Mouse (Mus musculus): ENCODE results near the gene Tmem121. TPM values are rescaled to one million over a fixed set of nuclear protein-coding genes. Genes with fewer than 3 reads are reported as not detected.
A peak's percentile ranks its signal among the peaks of the same experiment; 100 is the strongest.
"Not testable (repeated sequence)": the region's sequence is repeated elsewhere in the genome, so short reads cannot be mapped to it uniquely, and the experiment has no call there.

The Tmem121 gene
- total RNA-seq, 2 experiments from 2014 or later: 27.8 to 28.6 TPM

DNA sequence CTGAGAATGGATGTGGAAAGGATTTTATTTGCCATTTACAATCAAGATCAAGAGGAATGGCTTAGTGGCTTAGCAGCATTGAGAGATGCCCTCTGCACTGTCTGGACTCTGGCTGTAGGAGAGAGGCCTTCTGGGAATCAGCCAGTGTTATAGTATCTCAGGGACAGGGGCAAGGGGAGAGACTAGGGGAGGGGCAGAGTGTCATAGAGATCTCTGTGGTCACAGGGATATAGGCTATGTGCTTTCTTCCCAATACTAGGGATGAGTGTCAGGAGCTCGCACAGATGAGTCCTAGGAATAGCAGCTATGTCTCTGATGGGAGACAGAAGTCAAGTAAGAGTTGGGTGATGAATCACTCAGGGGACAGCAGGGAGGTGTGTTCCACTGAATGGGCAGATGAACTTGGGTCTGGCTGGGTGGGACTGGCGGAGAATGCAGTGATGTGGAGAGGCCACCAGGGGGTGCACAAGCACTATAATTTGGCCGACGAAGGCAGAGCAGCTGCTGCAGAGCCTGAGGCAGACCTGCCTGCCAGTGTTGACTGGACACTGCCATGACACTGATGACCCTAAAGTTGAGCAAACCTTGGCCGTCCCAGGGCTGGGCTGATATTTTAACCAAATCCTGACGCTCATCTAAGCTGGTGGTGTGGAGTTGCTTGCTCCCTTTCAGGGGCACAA lies 30.1 kb downstream of the Tmem121 start:
- H3K27ac ChIP-seq: no peak overlapping the region
- H3K4me3 ChIP-seq: no peak overlapping the region
- intact Hi-C loops (cut with DNase I): loop anchor here (5.0 to 10.0 kb wide), 2 partner anchors 519 to 641 kb away; no protein-coding TSS in a partner anchor
- peak; percentile 92 for TF ChIP-seq CTCF (IDR thresholded peaks at IDR 0.05)
- DNase-seq (ENCODE audit: extremely low spot score in 1 of 2, low spot score in 2 of 2): peak; percentile 60 to 74

DNA sequence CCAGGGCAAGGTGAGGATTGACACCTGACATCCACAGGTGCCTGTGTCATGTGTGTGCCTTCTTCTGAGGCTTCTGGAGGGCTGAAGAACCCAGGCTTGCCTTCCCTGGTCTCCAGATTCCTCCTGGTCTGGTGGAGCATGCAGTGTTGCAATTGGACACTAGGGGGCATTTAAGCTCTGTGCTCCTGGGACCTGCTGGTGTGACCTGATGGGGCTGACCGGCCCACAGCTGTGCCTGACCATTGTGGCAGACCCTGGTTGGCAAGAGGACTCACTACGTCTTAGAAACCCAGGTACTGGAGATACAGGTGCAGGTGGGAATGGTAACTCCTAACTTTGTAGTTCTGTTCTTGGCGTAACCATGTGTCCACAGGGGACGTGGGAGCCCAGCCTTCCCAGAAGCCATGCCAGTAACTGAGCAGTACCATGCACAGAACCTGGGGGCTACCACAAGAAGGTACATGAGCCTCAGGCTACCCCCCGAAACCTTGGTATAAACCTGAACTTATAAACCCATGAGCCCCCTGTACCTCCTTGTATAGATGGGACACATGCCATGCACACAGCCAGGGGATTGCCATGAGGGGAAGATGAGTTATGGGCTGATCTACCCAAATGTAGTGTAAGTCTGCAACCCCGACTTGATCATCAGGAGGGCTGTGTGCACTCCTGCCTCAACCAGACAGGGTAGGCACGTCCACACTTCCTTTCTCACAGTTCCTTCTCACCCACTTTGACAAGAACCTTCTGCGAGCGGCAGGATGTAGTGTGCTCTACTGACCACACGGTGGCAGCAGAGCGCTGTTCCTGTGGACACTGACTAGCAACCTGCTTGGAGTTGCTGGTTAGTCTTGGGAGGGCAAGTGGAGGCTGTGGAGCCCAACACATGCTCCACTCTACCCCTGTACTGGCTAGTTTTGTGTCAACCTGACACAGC lies 31.8 kb downstream of the Tmem121 start:
- H3K4me3 ChIP-seq: no peak overlapping the region
- intact Hi-C loops (cut with DNase I): loop anchor here (5.0 to 10.0 kb wide), 2 partner anchors 517 to 640 kb away; no protein-coding TSS in a partner anchor
- peak; percentile 63 to 77 for DNase-seq (ENCODE audit: extremely low spot score in 1 of 2, low spot score in 2 of 2)
- no peak overlapping the region for H3K27ac ChIP-seq
- TF ChIP-seq CTCF (IDR thresholded peaks at IDR 0.05): peak; percentile 94

DNA sequence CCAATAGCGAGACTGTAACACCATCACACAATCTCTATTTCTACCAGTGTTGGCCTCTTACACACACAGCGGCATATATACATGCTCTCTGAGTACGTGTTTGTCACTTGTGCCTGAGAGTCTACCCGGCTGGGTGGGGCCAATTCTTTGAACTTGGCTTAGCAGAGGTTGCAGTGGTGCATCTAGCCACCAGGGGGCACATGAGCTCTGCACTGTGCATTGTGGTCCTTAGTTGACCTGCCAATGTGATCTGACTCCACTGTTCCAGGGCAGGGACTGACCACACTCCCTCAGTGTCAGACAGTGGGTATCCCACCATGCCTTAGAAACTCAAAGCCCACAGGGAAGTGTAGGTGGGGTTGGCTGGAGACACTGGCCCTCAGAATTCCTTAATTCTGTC lies 34.1 kb downstream of the Tmem121 start:
- peak; percentile 53 for TF ChIP-seq CTCF (IDR thresholded peaks at IDR 0.05)
- intact Hi-C loops (cut with DNase I): loop anchor here (5.0 to 10.0 kb wide), 5 partner anchors 185 to 637 kb away; no protein-coding TSS in a partner anchor
- H3K27ac ChIP-seq: no peak overlapping the region
- no peak overlapping the region for H3K4me3 ChIP-seq
- DNase-seq (ENCODE audit: extremely low spot score in 1 of 2, low spot score in 2 of 2): no peak

DNA sequence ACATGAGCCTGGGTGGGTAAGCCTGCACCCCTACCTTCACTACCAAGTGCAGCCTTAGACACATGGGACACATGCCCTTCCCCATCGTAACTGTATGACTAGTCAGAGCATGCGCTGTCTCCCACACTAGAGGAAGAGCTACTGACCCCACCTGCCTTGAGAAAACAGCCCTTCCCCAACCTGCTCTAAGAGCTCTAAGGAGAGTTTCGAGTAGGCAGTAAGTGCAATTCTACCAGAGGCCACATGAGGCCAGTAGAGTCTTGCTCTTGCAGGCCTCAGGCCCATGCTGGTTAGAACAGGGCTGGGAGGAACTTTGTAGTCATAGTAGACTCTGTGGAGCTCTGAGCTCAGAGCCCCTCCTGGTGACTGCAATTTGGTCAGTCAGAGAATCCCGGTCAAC lies 34.7 kb downstream of the Tmem121 start:
- Histone ChIP-seq H3K27ac (no peak overlapping the region), H3K4me3 (no peak overlapping the region)
- peak; percentile 84 for TF ChIP-seq CTCF (IDR thresholded peaks at IDR 0.05)
- intact Hi-C loops (cut with DNase I): loop anchor here (5.0 to 10.0 kb wide), 3 partner anchors 184 to 392 kb away; no protein-coding TSS in a partner anchor
- peak; percentile 66 to 71 for DNase-seq (ENCODE audit: extremely low spot score in 1 of 2, low spot score in 2 of 2)

DNA sequence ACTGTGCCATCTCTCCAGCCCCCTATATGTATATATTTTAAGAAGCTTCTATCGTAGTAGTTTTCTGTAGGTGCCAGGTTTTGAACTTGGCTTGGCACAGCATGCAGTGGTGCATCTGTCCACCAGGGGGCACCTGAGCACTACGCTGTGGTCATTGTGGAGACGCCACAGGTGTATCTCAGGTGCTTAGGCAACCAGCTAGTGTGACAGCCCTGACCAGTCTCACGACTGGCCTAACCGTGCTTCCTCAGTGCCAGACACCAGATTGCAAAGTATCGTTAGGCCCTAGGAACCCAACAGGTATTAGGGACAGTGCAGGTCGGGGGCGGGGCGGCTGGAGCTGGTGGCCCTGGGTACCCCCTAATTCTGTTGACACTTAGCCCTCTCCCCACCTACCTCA lies 35.6 kb downstream of the Tmem121 start:
- Histone ChIP-seq H3K27ac (no peak overlapping the region), H3K4me3 (no peak overlapping the region)
- DNase-seq (ENCODE audit: extremely low spot score in 1 of 2, low spot score in 2 of 2): no peak
- intact Hi-C loops (cut with DNase I): loop anchor here (5.0 to 10.0 kb wide), 3 partner anchors 184 to 391 kb away; no protein-coding TSS in a partner anchor
- peak; percentile 64 for TF ChIP-seq CTCF (IDR thresholded peaks at IDR 0.05)

DNA sequence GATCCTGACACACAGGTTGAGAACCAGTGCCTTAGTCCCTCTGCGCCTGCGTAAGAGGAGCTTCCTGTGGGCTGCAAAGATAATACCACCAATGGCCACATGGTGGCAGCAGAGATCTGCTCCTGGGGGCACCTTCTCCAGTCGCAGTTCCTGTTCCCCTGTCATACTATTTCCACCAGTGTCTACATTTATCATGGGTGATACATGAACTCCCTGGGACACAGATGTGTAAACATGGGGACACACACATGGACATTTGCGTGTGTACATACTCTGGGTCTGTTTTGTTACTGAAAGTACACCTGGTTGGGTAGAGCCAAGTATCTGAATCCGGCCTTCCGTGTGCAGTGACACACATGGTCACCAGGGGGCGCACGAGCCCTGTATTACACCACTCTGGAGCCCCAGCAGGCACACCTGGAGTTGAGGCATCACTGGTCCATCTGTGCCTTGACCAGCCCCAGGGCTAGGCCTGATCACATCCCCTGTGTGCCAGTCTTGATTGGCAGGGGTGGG lies 36.4 kb downstream of the Tmem121 start:
- intact Hi-C loops (cut with DNase I): loop anchor here (2.0 to 10.0 kb wide), 5 partner anchors 183 to 759 kb away; no protein-coding TSS in a partner anchor
- DNase-seq (ENCODE audit: extremely low spot score in 1 of 2, low spot score in 2 of 2): peak; percentile 84 to 92
- TF ChIP-seq CTCF (IDR thresholded peaks at IDR 0.05): peak; percentile 86
- Histone ChIP-seq H3K27ac (no peak overlapping the region), H3K4me3 (no peak overlapping the region)

DNA sequence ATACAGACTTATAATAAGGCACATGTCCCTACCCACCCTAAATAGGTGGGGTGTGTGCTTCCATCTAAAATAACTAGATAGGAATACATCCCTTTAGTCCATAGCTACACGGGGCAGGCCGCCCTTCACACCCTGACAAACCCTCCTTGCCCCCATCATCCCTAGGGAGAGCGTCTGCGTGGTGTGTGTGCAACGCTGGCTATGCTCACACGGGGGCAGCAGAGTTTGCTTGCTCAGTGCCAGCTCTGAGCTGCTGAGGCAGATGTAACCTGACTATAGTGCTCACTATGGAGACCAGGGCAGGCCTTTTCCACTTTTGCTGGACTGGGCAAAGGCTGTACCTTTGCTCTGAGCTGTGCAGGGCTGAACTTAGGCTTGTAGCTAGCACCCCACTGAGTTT lies 37.0 kb downstream of the Tmem121 start:
- TF ChIP-seq CTCF (IDR thresholded peaks at IDR 0.05): peak; percentile 62
- intact Hi-C loops (cut with DNase I): loop anchor here (2.0 to 10.0 kb wide), 5 partner anchors 182 to 758 kb away; no protein-coding TSS in a partner anchor
- H3K27ac ChIP-seq: no peak overlapping the region
- DNase-seq (ENCODE audit: extremely low spot score in 1 of 2, low spot score in 2 of 2): peak; percentile 55 to 65
- H3K4me3 ChIP-seq: no peak overlapping the region

DNA sequence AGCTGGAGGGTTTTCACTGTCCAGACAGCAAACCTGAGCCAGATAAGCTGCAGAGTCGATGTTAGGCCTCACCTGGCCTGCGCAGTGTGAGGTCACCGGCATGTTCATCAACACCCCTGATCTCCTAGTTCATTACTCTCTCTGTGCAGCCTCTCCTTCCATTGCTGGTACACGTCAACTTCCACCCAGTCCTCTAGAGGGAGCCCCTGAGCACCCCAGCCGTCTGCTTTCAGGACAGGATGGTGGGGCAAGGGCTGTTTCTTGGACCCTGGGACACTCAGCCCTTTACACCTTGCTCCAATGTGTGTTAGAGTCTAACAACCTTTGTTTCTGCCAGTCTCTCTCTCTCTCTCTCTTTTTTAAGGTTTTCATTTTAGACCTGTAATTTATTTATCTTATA lies 38.5 kb downstream of the Tmem121 start:
- Histone ChIP-seq H3K27ac (no peak overlapping the region), H3K4me3 (no peak overlapping the region)
- intact Hi-C loops (cut with DNase I): loop anchor here (5.0 to 10.0 kb wide), 3 partner anchors 181 to 388 kb away; no protein-coding TSS in a partner anchor
- DNase-seq (ENCODE audit: extremely low spot score in 1 of 2, low spot score in 2 of 2): no peak
- peak; percentile 61 for TF ChIP-seq CTCF (IDR thresholded peaks at IDR 0.05)

DNA sequence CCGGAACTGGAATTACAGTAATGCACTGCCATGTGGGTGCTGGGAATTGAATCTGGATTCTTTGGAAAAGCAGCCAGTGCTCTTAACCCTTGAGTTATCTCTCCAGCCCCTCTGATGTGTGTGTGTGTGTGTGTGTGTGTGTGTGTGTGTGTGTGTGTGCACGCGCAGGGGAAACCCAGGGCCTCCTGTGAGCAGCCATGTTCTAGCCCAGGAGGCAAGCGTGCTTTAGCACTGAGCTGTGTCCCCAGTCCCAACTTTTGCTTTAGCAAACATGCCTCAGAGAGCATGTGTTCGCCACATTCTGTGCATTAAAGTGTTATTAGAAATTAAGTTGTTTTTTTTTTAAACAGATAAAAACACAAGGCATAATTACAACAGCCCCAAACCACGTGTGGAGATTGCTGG lies 39.0 kb downstream of the Tmem121 start:
- H3K27ac ChIP-seq: no peak overlapping the region
- no peak overlapping the region for H3K4me3 ChIP-seq
- intact Hi-C loops (cut with DNase I): loop anchor here (5.0 to 10.0 kb wide), 3 partner anchors 180 to 388 kb away; no protein-coding TSS in a partner anchor
- no peak for TF ChIP-seq CTCF (IDR thresholded peaks at IDR 0.05)
- no peak for DNase-seq (ENCODE audit: extremely low spot score in 1 of 2, low spot score in 2 of 2)

DNA sequence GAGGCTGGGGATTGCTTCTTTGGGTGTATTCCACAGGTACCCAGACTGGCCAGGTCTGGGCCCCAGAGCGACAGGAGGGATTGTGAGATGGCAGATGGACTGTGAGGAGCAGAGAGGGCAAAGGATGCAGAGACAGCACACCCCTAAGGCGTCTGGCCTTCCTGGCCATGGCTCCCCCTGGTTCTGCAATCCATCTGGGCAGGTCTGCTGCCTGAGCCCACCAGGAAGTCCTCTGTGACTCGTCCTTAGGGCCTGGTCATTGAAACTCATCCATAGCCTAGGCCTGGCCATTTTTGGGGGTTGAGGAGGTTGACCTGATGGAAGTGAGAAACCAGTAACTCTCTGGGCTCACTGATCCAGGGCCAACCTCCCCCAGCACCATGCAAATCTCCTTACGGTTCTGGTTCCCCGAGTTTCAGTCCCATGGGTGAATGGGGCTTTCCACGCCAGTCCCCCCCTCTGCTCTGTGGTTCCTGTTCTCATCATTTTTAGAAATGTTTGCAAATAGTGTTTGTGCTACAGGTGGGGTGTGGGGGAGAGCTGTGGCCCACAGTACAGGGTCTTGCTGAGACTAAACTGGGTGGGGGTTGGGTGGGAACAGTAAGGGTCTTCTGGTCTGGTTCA lies 42.4 kb downstream of the Tmem121 start:
- no peak for TF ChIP-seq CTCF (IDR thresholded peaks at IDR 0.05)
- intact Hi-C loops (cut with DNase I): loop anchor here (10.0 kb wide), 1 partner anchor 177 kb away; no protein-coding TSS in a partner anchor

DNA sequence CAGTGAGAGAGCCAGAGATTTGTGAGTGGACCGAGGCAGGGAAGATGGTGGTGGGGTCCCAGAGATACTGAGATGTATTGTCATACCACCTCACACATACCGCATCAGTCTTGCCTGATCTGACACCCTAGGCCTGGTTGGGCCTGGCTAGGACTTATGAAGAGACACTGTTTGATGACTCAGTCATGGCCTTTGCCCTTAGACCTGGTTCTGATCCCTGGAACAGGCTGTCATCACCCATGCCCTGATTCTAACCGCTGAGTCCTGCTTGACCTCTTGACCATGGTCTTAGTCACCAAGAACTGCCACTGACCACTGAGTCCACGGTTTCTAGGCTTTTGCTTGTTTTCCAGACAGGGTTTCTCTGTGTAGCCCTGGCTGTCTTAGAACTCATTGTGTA lies 45.0 kb downstream of the Tmem121 start:
- intact Hi-C loops (cut with DNase I): no loop called here
- no peak overlapping the region for H3K27ac ChIP-seq
- TF ChIP-seq CTCF (IDR thresholded peaks at IDR 0.05): no peak
- no peak for DNase-seq (ENCODE audit: extremely low spot score in 1 of 2, low spot score in 2 of 2)
- H3K4me3 ChIP-seq: no peak overlapping the region

More for the DNA sequence above, 42.4 kb downstream of the Tmem121 start:
- Histone ChIP-seq H3K4me3 (no peak overlapping the region), H3K27ac (no peak overlapping the region)
- no peak for DNase-seq (ENCODE audit: extremely low spot score in 1 of 2, low spot score in 2 of 2)

DNA sequence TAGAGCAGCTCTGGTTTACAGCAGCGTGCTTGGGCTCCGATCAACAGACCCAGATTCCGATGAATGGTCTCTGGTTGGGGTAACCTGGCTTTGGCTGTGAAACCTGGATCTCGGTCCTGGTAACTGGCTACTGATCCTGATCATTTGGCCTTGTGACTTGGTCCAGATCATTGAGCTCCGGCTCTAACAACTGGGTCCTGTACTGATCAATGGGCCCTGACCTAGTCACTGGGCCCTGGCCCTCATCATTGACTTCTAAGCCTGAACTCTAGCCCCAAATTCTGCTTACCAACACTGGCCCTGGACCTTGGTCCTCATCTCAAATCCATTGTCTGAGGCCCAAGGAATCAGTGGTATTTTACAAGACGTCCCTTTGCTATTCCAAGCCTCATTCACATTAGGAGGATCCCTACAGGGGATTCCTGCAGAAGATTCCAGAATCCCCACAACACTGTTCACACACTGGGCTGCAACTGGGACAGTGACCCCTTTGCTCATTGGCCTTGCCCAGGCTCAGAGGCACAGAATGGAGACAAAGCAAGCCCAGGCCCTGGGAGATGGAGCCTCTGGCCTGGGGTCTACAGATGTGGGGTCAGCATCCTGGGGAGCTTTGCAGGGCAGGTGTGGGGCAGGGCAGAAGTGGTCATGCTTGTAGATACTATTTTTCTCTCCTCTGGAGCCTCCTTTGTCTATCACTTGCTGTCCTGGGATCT lies 46.0 kb downstream of the Tmem121 start:
- H3K4me3 ChIP-seq; H3K27ac ChIP-seq; DNase-seq (ENCODE audit: extremely low spot score in 1 of 2, low spot score in 2 of 2); intact Hi-C loops (cut with DNase I): not testable (repeated sequence)

DNA sequence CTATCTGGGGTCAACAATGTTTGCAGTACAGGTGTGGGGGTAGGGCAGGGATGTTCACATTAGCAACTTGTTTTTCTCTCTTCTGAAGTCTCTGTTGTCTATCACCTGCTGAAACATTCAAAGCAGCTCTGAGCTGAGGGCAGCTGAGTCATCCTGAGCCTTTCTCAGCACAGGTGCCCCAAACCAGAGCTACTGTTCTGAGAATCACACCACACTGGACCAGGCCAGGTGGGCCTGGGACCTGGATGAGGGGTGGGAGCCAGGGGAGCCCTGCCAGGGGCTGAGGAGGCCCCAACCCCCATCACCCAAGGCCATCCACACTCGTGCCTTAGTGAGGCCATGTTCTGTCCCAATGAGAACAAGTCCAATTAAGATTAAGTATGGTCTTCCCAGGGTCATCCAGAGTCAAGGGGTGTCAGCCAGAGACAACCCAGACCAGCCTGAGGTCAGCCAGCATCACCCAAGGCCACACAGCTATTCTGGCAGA lies 46.6 kb downstream of the Tmem121 start:
- H3K27ac ChIP-seq; H3K4me3 ChIP-seq; intact Hi-C loops (cut with DNase I); DNase-seq (ENCODE audit: extremely low spot score in 1 of 2, low spot score in 2 of 2): not testable (repeated sequence)

Data from left cerebral cortex, adult 2 months (tissue).